In the genomic region with DNA sequence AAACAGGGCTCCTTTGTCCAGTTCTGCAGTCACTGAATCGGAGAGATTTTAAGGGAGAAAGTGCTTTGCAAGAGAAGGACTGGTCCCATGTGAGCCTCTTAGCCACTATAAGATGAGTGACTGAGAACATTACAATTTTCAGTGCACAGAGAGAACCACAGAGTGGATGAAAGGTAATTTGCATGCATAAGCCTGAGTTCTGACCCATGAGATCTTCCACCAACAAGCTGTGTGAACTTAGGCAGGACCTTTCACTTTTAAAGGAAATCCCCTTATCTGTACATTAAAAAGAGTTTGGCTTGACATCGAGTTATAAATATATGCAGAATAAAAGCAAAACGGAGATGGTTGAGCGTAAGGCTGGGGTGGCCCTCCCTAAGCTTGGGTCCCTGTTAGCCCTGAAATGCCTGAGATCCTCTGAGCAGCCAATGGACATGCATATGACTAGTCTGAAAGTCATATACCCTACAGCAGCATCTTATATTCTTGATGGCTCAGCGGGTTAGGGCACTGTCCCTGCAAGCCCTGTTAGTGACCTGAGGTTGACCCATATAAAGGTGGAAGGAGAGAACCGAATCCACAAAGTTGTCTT, we compare ENCODE assay signal across 22 mouse cellular contexts.
DNase-seq lines count a peak whose midpoint lies in the region; ATAC-seq and TF ChIP-seq lines count a peak whose summit lies in the region.
"Had no signal": no experiment of that assay in that cellular context is flagged by ENCODE, and none has a peak within 500 bp of the region (broad histone marks: within the 10 kb centered on the region; RNA-seq: fewer than 3 reads in every experiment).

No protein-coding gene starts in this region.

- no peak overlapping the region for H3K4me2 ChIP-seq in hindbrain, embryonic 13.5 days
- H3K4me2 ChIP-seq in hindbrain, embryonic 12.5 days (replicated peaks), result no peak overlapping the region
- H3K4me2 ChIP-seq: forebrain, embryonic 12.5 days; heart, embryonic 11.5 days; liver, embryonic 12.5 days had no signal

- no peak for ATAC-seq in hindbrain, embryonic 13.5 days (ENCODE audit: low FRiP score)
- no peak for ATAC-seq in hindbrain, embryonic 12.5 days (ENCODE audit: low FRiP score)
- ATAC-seq: hindbrain, postnatal 0 days; intestine, embryonic 16.5 days; liver, embryonic 12.5 days had no signal

- TF ChIP-seq CTCF in spleen, adult 2 months (IDR thresholded peaks at IDR 0.05; ENCODE audit: extremely low read depth, insufficient read depth, insufficient read length, insufficient replicate concordance), result no peak

- no peak for TF ChIP-seq POLR2A in spleen, adult 2 months (IDR thresholded peaks at IDR 0.05; ENCODE audit: low read depth, low read length)

- DNase-seq in spleen, adult 2 months (ENCODE audit: low read depth in 1 of 2, low spot score in 2 of 2), result no peak
- DNase-seq in spleen, postnatal 10 days (ENCODE audit: low spot score in 2 of 2), result no peak
- DNase-seq in splenic B cell, adult 2 months (ENCODE audit: low read depth, low spot score), result peak; percentile 67
- no peak for DNase-seq in embryo, embryonic 9.5 days (ENCODE audit: extremely low spot score)
- DNase-seq: adrenal gland, postnatal 25 days; cerebellum, adult 9-11 months; gastrocnemius, postnatal 25 days; heart, postnatal 14 days; lung, adult 18-20 months; lung, postnatal 10 days had no signal

- no peaks in the 10 kb centered on the region for H3K36me3 ChIP-seq in hindbrain, embryonic 13.5 days
- H3K36me3 ChIP-seq in hindbrain, embryonic 12.5 days, result no peaks in the 10 kb centered on the region
- H3K36me3 ChIP-seq in spleen, adult 2 months (ENCODE audit: control insufficient read depth, insufficient read depth, low read length), result no peaks in the 10 kb centered on the region
- H3K36me3 ChIP-seq in splenic B cell, adult 2 months (ENCODE audit: control insufficient read depth, insufficient read depth, low read length, poor library complexity, severe bottlenecking), result peaks cover 2% of the 10 kb centered on the region; the same call in 1 of the 2 replicates
- H3K36me3 ChIP-seq: forebrain, embryonic 12.5 days; liver, embryonic 12.5 days; midbrain, embryonic 10.5 days had no signal

- WGBS in hindbrain, embryonic 13.5 days, result 74% methylated on average over 6 of the region's 6 CpGs
- WGBS in hindbrain, embryonic 12.5 days, result 73% methylated on average over 6 of the region's 6 CpGs
- 63% methylated on average over 6 of the region's 6 CpGs for WGBS in spleen, adult 2 months

- H3K4me3 ChIP-seq in hindbrain, embryonic 13.5 days, result no peak overlapping the region
- H3K4me3 ChIP-seq in hindbrain, embryonic 12.5 days, result no peak overlapping the region
- H3K4me3 ChIP-seq in spleen, adult 2 months (ENCODE audit: extremely low read depth, insufficient read depth, insufficient read length), result no peak overlapping the region
- no peak overlapping the region for H3K4me3 ChIP-seq in brown adipose tissue, adult 24 weeks (ENCODE audit: insufficient read depth, low read depth, low read length)
- H3K4me3 ChIP-seq: erythroblast, embryonic 14.5 days; forebrain, embryonic 12.5 days; left cerebral cortex, adult 2 months; liver, embryonic 12.5 days; midbrain, embryonic 10.5 days had no signal

- peaks cover 24% of the 10 kb centered on the region for H3K4me1 ChIP-seq in hindbrain, embryonic 13.5 days (replicated peaks)
- peaks cover 22% of the 10 kb centered on the region for H3K4me1 ChIP-seq in hindbrain, embryonic 12.5 days
- H3K4me1 ChIP-seq in spleen, adult 2 months (ENCODE audit: control insufficient read depth, insufficient read depth, insufficient read length), result peaks cover 22% of the 10 kb centered on the region
- peaks cover 19% of the 10 kb centered on the region for H3K4me1 ChIP-seq in brown adipose tissue, adult 24 weeks (ENCODE audit: control insufficient read depth, insufficient read depth, insufficient read length, low read length)
- H3K4me1 ChIP-seq: liver, embryonic 12.5 days had no signal

- no peaks in the 10 kb centered on the region for H3K9me3 ChIP-seq in hindbrain, embryonic 13.5 days
- H3K9me3 ChIP-seq in hindbrain, embryonic 12.5 days (replicated peaks), result no peaks in the 10 kb centered on the region
- H3K9me3 ChIP-seq: forebrain, embryonic 12.5 days; liver, embryonic 12.5 days; midbrain, embryonic 10.5 days had no signal

- H3K27me3 ChIP-seq in hindbrain, embryonic 13.5 days, result no peaks in the 10 kb centered on the region
- H3K27me3 ChIP-seq in hindbrain, embryonic 12.5 days, result no peaks in the 10 kb centered on the region
- H3K27me3 ChIP-seq in spleen, adult 2 months (ENCODE audit: control insufficient read depth, insufficient read depth, low read length), result no peaks in the 10 kb centered on the region
- H3K27me3 ChIP-seq in splenic B cell, adult 2 months (ENCODE audit: control insufficient read depth, insufficient read depth, low read length, poor library complexity, severe bottlenecking), result no peaks in the 10 kb centered on the region
- H3K27me3 ChIP-seq: liver, embryonic 12.5 days had no signal

- H3K27ac ChIP-seq in hindbrain, embryonic 13.5 days, result 0 out of 2 replicates have a peak overlapping the region, but pooled peaks have one; percentile 36
- H3K27ac ChIP-seq in hindbrain, embryonic 12.5 days, result no peak overlapping the region
- H3K27ac ChIP-seq in spleen, adult 2 months (ENCODE audit: insufficient read depth, low read length), result peak overlapping the region; percentile 87
- H3K27ac ChIP-seq in brown adipose tissue, adult 24 weeks (replicated peaks; ENCODE audit: low read depth, low read length), result peak overlapping the region; percentile 21
- H3K27ac ChIP-seq: forebrain, embryonic 12.5 days; hindbrain, postnatal 0 days; kidney, postnatal 0 days; left cerebral cortex, adult 2 months; liver, embryonic 12.5 days; midbrain, embryonic 10.5 days had no signal

- no peak overlapping the region for H3K9ac ChIP-seq in hindbrain, embryonic 13.5 days
- no peak overlapping the region for H3K9ac ChIP-seq in hindbrain, embryonic 12.5 days
- H3K9ac ChIP-seq: forebrain, embryonic 12.5 days; liver, embryonic 12.5 days had no signal
